In the genomic region with DNA sequence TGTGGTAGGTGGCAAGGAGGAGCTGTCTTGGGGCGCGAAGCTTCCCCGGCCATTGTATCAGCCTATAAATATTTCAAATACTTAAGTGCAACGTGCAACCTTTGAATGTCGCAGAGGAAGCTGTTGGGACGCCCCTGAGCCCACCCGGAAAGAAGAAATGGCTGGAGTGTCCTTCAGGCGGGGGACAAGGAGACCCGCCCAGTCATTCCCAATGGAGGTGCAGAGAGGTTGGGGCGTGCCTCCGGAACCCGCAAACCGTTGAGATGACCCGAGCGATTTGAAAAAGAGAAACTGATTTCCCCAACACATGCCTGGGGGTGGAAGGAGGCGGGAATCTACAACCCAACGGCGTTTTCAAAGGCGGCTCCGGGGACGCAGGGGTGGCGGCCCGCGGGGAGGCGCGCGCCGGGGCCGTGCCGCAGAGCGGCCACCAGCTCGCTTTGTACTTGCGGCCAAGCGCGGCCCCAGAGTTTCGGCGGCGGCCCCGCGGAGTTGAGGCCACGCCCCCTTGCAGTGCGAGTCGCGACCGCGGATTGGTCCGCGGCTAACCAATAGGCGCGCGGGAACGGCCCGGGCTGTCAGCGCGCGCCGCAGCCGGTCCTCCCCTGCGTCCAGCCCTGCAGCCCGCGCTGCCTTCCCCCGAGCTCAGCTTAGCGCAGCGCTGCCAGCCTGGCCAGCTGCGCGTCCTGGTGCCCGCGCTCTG, we compare ENCODE assay signal across 8 mouse cellular contexts.
A peak's percentile ranks its signal among the peaks of the same experiment; 100 is the strongest.
DNase-seq lines count a peak whose midpoint lies in the region; ATAC-seq and TF ChIP-seq lines count a peak whose summit lies in the region.

No protein-coding gene starts in this region.

- peak; percentile 24; the same call in 1 of the 2 replicates for TF ChIP-seq EP300 in ES-Bruce4 (IDR thresholded peaks at IDR 0.05; ENCODE audit: insufficient read depth, low read depth, low read length)
- TF ChIP-seq EP300 in liver, postnatal 0 days (IDR thresholded peaks at IDR 0.05; ENCODE audit: low read depth), result no peak

- peak overlapping the region; percentile 88 for H3K4me3 ChIP-seq in ES-Bruce4 (ENCODE audit: low read depth, low read length)
- peak overlapping the region; percentile 54 for H3K4me3 ChIP-seq in forebrain, embryonic 13.5 days
- H3K4me3 ChIP-seq in liver, postnatal 0 days (ENCODE audit: low read depth, low read length), result peak overlapping the region; percentile 54
- peak overlapping the region; percentile 57 for H3K4me3 ChIP-seq in neural tube, embryonic 13.5 days

- peak overlapping the region; percentile 39 for H3K9ac ChIP-seq in ES-Bruce4 (ENCODE audit: low read depth, poor library complexity, severe bottlenecking)
- peak overlapping the region; percentile 76 for H3K9ac ChIP-seq in forebrain, embryonic 13.5 days
- peak overlapping the region; percentile 36 for H3K9ac ChIP-seq in liver, postnatal 0 days (replicated peaks)
- peak overlapping the region; percentile 80 for H3K9ac ChIP-seq in neural tube, embryonic 13.5 days

- no peaks in the 10 kb centered on the region for H3K27me3 ChIP-seq in ES-Bruce4 (ENCODE audit: control insufficient read depth, insufficient read depth, low read length, poor library complexity, severe bottlenecking)
- H3K27me3 ChIP-seq in forebrain, embryonic 13.5 days, result peaks cover 36% of the 10 kb centered on the region
- peaks cover 42% of the 10 kb centered on the region for H3K27me3 ChIP-seq in liver, postnatal 0 days (ENCODE audit: insufficient read depth, low read length)
- peaks cover 41% of the 10 kb centered on the region for H3K27me3 ChIP-seq in neural tube, embryonic 13.5 days

- no peak for TF ChIP-seq CTCF in ES-Bruce4 (IDR thresholded peaks at IDR 0.05; ENCODE audit: low read depth, low read length)
- TF ChIP-seq CTCF in liver, postnatal 0 days (IDR thresholded peaks at IDR 0.05; ENCODE audit: low read depth), result no peak

- DNase-seq in heart, postnatal 10 days, result peak; percentile 96
- DNase-seq in kidney, postnatal 4 days, result peak; percentile 96 to 98
- DNase-seq in liver, postnatal 0 days, result peak; percentile 91
- DNase-seq in telencephalon, adult 2 months (ENCODE audit: low read depth, low spot score), result peak; percentile 71

- H3K4me2 ChIP-seq in forebrain, embryonic 13.5 days, result peak overlapping the region; percentile 97
- peak overlapping the region; percentile 78 for H3K4me2 ChIP-seq in liver, postnatal 0 days (ENCODE audit: low read depth, low read length)
- H3K4me2 ChIP-seq in neural tube, embryonic 13.5 days, result peak overlapping the region; percentile 98

- peak; percentile 80 for ATAC-seq in cerebellum, adult (ENCODE audit: insufficient number of reproducible peaks, low FRiP score, low TSS enrichment)
- ATAC-seq in forebrain, embryonic 13.5 days, result peak; percentile 97
- ATAC-seq in liver, postnatal 0 days, result peak; percentile 98
- ATAC-seq in neural tube, embryonic 13.5 days (ENCODE audit: low read depth), result peak; percentile 96

- no peak for TF ChIP-seq POLR2A in ES-Bruce4 (IDR thresholded peaks at IDR 0.05; ENCODE audit: insufficient read depth, low read length)

- H3K4me1 ChIP-seq in ES-Bruce4 (ENCODE audit: control insufficient read depth, insufficient read depth, low read length), result no peaks in the 10 kb centered on the region
- H3K4me1 ChIP-seq in forebrain, embryonic 13.5 days, result peaks cover 46% of the 10 kb centered on the region
- peaks cover 16% of the 10 kb centered on the region for H3K4me1 ChIP-seq in liver, postnatal 0 days (ENCODE audit: insufficient read depth)
- peaks cover 62% of the 10 kb centered on the region for H3K4me1 ChIP-seq in neural tube, embryonic 13.5 days (replicated peaks)

- no peaks in the 10 kb centered on the region for H3K36me3 ChIP-seq in ES-Bruce4 (ENCODE audit: control insufficient read depth, insufficient read depth, low read length, poor library complexity, severe bottlenecking)
- no peaks in the 10 kb centered on the region for H3K36me3 ChIP-seq in forebrain, embryonic 13.5 days (ENCODE audit: poor library complexity, severe bottlenecking)
- H3K36me3 ChIP-seq in liver, postnatal 0 days (replicated peaks; ENCODE audit: insufficient read depth, low read length), result no peaks in the 10 kb centered on the region
- no peaks in the 10 kb centered on the region for H3K36me3 ChIP-seq in neural tube, embryonic 13.5 days

- no peaks in the 10 kb centered on the region for H3K9me3 ChIP-seq in ES-Bruce4 (replicated peaks; ENCODE audit: control insufficient read depth, insufficient read depth, low read length, poor library complexity, severe bottlenecking)
- no peaks in the 10 kb centered on the region for H3K9me3 ChIP-seq in forebrain, embryonic 13.5 days (replicated peaks)
- H3K9me3 ChIP-seq in liver, postnatal 0 days (ENCODE audit: low read length), result no peaks in the 10 kb centered on the region
- H3K9me3 ChIP-seq in neural tube, embryonic 13.5 days, result no peaks in the 10 kb centered on the region

- under 1% methylated on average over 64 of the region's 68 CpGs for WGBS in forebrain, embryonic 13.5 days
- WGBS in liver, postnatal 0 days (ENCODE audit: insufficient replicate concordance), result under 1% methylated on average over 67 of the region's 68 CpGs
- under 1% methylated on average over 68 of the region's 68 CpGs for WGBS in neural tube, embryonic 13.5 days

- intact Hi-C loops in heart, postnatal 10 days (cut with DNase I), result loop anchor here (2.0 to 5.0 kb wide), 3 partner anchors 35 to 98 kb away; no protein-coding TSS in a partner anchor

- peak overlapping the region; percentile 20; the same call in 1 of the 2 replicates for H3K27ac ChIP-seq in ES-Bruce4 (ENCODE audit: insufficient read depth, low read length)
- peak overlapping the region; percentile 38 for H3K27ac ChIP-seq in forebrain, embryonic 13.5 days
- no peak overlapping the region for H3K27ac ChIP-seq in liver, postnatal 0 days (ENCODE audit: low read depth)
- H3K27ac ChIP-seq in neural tube, embryonic 13.5 days (replicated peaks), result peak overlapping the region; percentile 85
